Mouse (Mus musculus) testis, adult 2 months (tissue): ENCODE results near the gene Sbk3.

Source experiments
- CTCF ChIP-seq: fragments of 200-500 bp; IDR thresholded peaks from 2 replicates; pipeline ENCODE4 v1.5.1; 2012; ENCODE audit warnings: low read depth, mild to moderate bottlenecking, inconsistent platforms, low read length, moderate library complexity; ENCODE audit not compliant: control insufficient read depth, insufficient read depth, insufficient replicate concordance
- POLR2A ChIP-seq: fragments of 200-500 bp; IDR thresholded peaks from 2 replicates; pipeline ENCODE4 v1.6.1; 2012; ENCODE audit warnings: low read depth, mild to moderate bottlenecking, inconsistent platforms, low read length, moderate library complexity; ENCODE audit not compliant: control insufficient read depth

GRCm38 (mm10) chr7:4922508-4922907 is 48.5 kb downstream of the Sbk3 start:
- no peak for TF ChIP-seq CTCF
- TF ChIP-seq POLR2A, result no peak; the same call in 1 of the 2 replicates
